Mouse (Mus musculus) forebrain, embryonic 16.5 days (tissue): ENCODE results near the gene Ksr1. TPM values are rescaled to one million over a fixed set of nuclear protein-coding genes. Genes with fewer than 3 reads are reported as not detected.

Experiments used
- ATAC-seq: fragments of 200-750 bp; cut with Nextera tagmentation; 2 replicates; pipeline ENCODE4 v1.8.0; 2017; ENCODE audit warnings: mild to moderate bottlenecking, moderate library complexity
- H3K27ac ChIP-seq: fragments of 300-500 bp; sonication (generic); 2 replicates; pipeline ENCODE4 v1.5.1; 2014; ENCODE audit warnings: low read length, control low read depth
- H3K27me3 ChIP-seq: fragments of 300-500 bp; sonication (generic); replicated peaks from 2 replicates; pipeline ENCODE4 v1.6.1; 2014; ENCODE audit warnings: low read length; ENCODE audit not compliant: control insufficient read depth, insufficient read depth
- H3K36me3 ChIP-seq: fragments of 300-500 bp; sonication (generic); 2 replicates; pipeline ENCODE4 v1.6.1; 2014; ENCODE audit not compliant: control insufficient read depth, insufficient read depth
- H3K4me1 ChIP-seq: fragments of 300-500 bp; sonication (generic); replicated peaks from 2 replicates; pipeline ENCODE4 v1.6.1; 2014; ENCODE audit warnings: low read length; ENCODE audit not compliant: control insufficient read depth, insufficient read depth
- H3K4me2 ChIP-seq: fragments of 300-500 bp; sonication (generic); 2 replicates; pipeline ENCODE4 v1.6.1; 2014; ENCODE audit warnings: mild to moderate bottlenecking, low read length, control low read depth
- H3K4me3 ChIP-seq: fragments of 300-500 bp; sonication (generic); replicated peaks from 2 replicates; pipeline ENCODE4 v1.5.1; 2014; ENCODE audit warnings: mild to moderate bottlenecking, low read length, control low read depth
- H3K9ac ChIP-seq: fragments of 300-500 bp; sonication (generic); replicated peaks from 2 replicates; pipeline ENCODE4 v1.6.1; 2014; ENCODE audit warnings: low read depth, low read length, control low read depth
- H3K9me3 ChIP-seq: fragments of 300-500 bp; sonication (generic); 2 replicates; pipeline ENCODE4 v1.6.1; 2016; ENCODE audit warnings: low read length; ENCODE audit not compliant: control insufficient read depth
- WGBS: fragments of 180-500 bp; shearing (Covaris S2); extraction: QIAGEN DNeasy Blood & Tissue Kit; methylation state at CpG from one replicate; pipeline ENCODE4 v1.1.7; 2014; 5-methylcytosine and 5-hydroxymethylcytosine counted together
- polyA plus RNA-seq: library from polyadenylated mRNA; unstranded; fragments of >200 nt; fragmentation: Nextera tagmentation; extraction: Ambion mirVana; gene quantifications from 2 replicates; pipeline ENCODE4 v1.2.1, GENCODE M21; 2015

Ksr1 gene
- polyA plus RNA-seq, 1 experiment from 2014 or later, result 5.1 TPM

GRCm38 (mm10) chr11:79023342-79023741, 122.9 kb downstream of the Ksr1 start:
- peaks cover 2% of the 10 kb centered on the region; the same call in 1 of the 2 replicates for H3K36me3 ChIP-seq
- no peak for ATAC-seq
- WGBS, result 65% methylated on average over 7 of the region's 7 CpGs
- H3K4me2 ChIP-seq, result no peak overlapping the region
- H3K4me1 ChIP-seq, result no peaks in the 10 kb centered on the region
- H3K27ac ChIP-seq, result no peak overlapping the region
- no peaks in the 10 kb centered on the region for H3K27me3 ChIP-seq
- no peaks in the 10 kb centered on the region for H3K9me3 ChIP-seq
- no peak overlapping the region for H3K9ac ChIP-seq
- H3K4me3 ChIP-seq, result no peak overlapping the region

GRCm38 (mm10) chr11:79022836-79023235, 123.4 kb downstream of the Ksr1 start:
- Histone ChIP-seq H3K27ac (no peak overlapping the region), H3K4me3 (no peak overlapping the region), H3K4me2 (no peak overlapping the region), H3K36me3 (peaks cover 2% of the 10 kb centered on the region; the same call in 1 of the 2 replicates), H3K4me1 (no peaks in the 10 kb centered on the region), H3K27me3 (no peaks in the 10 kb centered on the region), H3K9me3 (no peaks in the 10 kb centered on the region), H3K9ac (no peak overlapping the region)
- WGBS, result 74% methylated on average over 4 of the region's 4 CpGs
- no peak for ATAC-seq

- no peak overlapping the region for H3K4me3 ChIP-seq
- no peaks in the 10 kb centered on the region for H3K27me3 ChIP-seq
- no peak overlapping the region for H3K4me2 ChIP-seq
- no peak overlapping the region for H3K9ac ChIP-seq
- no peaks in the 10 kb centered on the region for H3K4me1 ChIP-seq
- ATAC-seq, result no peak
- WGBS, result 88% methylated on average over 21 of the region's 21 CpGs
- H3K27ac ChIP-seq, result no peak overlapping the region
- peaks cover 2% of the 10 kb centered on the region; the same call in 1 of the 2 replicates for H3K36me3 ChIP-seq
- H3K9me3 ChIP-seq, result no peaks in the 10 kb centered on the region
These were observed 125.6 kb downstream of the Ksr1 start for GRCm38 (mm10) chr11:79020535-79021045.

- Histone ChIP-seq H3K36me3 (peaks cover 2% of the 10 kb centered on the region; the same call in 1 of the 2 replicates), H3K4me3 (no peak overlapping the region), H3K27me3 (no peaks in the 10 kb centered on the region), H3K4me1 (no peaks in the 10 kb centered on the region), H3K9ac (no peak overlapping the region), H3K9me3 (no peaks in the 10 kb centered on the region), H3K27ac (no peak overlapping the region), H3K4me2 (no peak overlapping the region)
- ATAC-seq, result no peak
- WGBS, result 84% methylated on average over 17 of the region's 17 CpGs
These were observed 126.2 kb downstream of the Ksr1 start for GRCm38 (mm10) chr11:79019839-79020534.

GRCm38 (mm10) chr11:79018954-79019704, 127.1 kb downstream of the Ksr1 start:
- H3K4me1 ChIP-seq, result no peaks in the 10 kb centered on the region
- 48% methylated on average over 11 of the region's 11 CpGs for WGBS
- no peak overlapping the region for H3K4me3 ChIP-seq
- no peaks in the 10 kb centered on the region for H3K9me3 ChIP-seq
- H3K36me3 ChIP-seq, result peaks cover 2% of the 10 kb centered on the region; the same call in 1 of the 2 replicates
- no peak overlapping the region for H3K4me2 ChIP-seq
- no peak for ATAC-seq
- H3K9ac ChIP-seq, result no peak overlapping the region
- H3K27me3 ChIP-seq, result no peaks in the 10 kb centered on the region
- H3K27ac ChIP-seq, result no peak overlapping the region

- H3K27me3 ChIP-seq, result no peaks in the 10 kb centered on the region
These were observed 129.0 kb downstream of the Ksr1 start for GRCm38 (mm10) chr11:79017161-79017606.

GRCm38 (mm10) chr11:79016236-79016635, 130.0 kb downstream of the Ksr1 start:
- H3K4me3 ChIP-seq, result no peak overlapping the region

More at GRCm38 (mm10) chr11:79017161-79017606, 129.0 kb downstream of the Ksr1 start:
- no peak overlapping the region for H3K9ac ChIP-seq
- peaks cover 2% of the 10 kb centered on the region; the same call in 1 of the 2 replicates for H3K36me3 ChIP-seq
- no peak for ATAC-seq
- H3K9me3 ChIP-seq, result no peaks in the 10 kb centered on the region
- WGBS, result 77% methylated on average over 7 of the region's 7 CpGs
- H3K4me3 ChIP-seq, result no peak overlapping the region
- no peaks in the 10 kb centered on the region for H3K4me1 ChIP-seq
- H3K27ac ChIP-seq, result no peak overlapping the region
- H3K4me2 ChIP-seq, result no peak overlapping the region

DNA sequence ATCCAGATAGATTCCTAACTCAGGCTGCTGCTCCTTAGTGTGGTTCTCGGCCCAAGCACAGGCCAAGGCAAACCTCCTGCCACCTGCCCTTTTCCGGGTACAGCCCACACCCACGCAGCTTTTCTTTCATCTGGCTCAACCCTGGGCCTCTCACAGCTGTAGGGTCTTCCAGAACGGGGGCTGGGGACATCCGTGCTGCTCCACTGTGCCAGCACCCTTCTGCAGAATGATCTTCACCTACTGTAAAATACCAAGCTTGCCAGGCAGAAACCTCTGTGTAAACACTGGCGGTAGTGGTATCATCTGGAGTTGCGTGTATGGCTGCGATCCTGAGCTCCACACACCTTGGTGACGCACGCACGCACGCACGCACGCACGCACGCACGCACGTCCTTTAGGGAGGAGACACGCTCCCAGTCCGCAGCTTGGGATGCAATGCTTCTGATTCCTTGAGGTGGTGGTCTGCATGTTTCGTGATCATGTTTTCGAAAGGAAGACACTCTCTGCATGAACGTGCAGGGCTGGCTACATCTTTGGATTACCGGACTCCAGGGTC, 130.5 kb downstream of the Ksr1 start:
- H3K27ac ChIP-seq, result no peak overlapping the region
- H3K4me2 ChIP-seq, result no peak overlapping the region
- WGBS, result 91% methylated on average over 24 of the region's 24 CpGs
- no peak overlapping the region for H3K9ac ChIP-seq
- H3K27me3 ChIP-seq, result no peaks in the 10 kb centered on the region
- ATAC-seq, result no peak
- peaks cover 2% of the 10 kb centered on the region; the same call in 1 of the 2 replicates for H3K36me3 ChIP-seq
- H3K4me3 ChIP-seq, result no peak overlapping the region
- H3K9me3 ChIP-seq, result no peaks in the 10 kb centered on the region
- H3K4me1 ChIP-seq, result no peaks in the 10 kb centered on the region

More at GRCm38 (mm10) chr11:79016236-79016635, 130.0 kb downstream of the Ksr1 start:
- Histone ChIP-seq H3K4me1 (no peaks in the 10 kb centered on the region), H3K9me3 (no peaks in the 10 kb centered on the region), H3K4me2 (no peak overlapping the region), H3K27me3 (no peaks in the 10 kb centered on the region), H3K9ac (no peak overlapping the region), H3K27ac (no peak overlapping the region), H3K36me3 (peaks cover 2% of the 10 kb centered on the region; the same call in 1 of the 2 replicates)
- no peak for ATAC-seq
- WGBS, result 58% methylated on average over 12 of the region's 12 CpGs
